Mouse (Mus musculus) adrenal gland, postnatal 14 days (tissue): Measurements from ENCODE around the gene Nalcn. TPM values are rescaled to one million over a fixed set of nuclear protein-coding genes. Genes with fewer than 3 reads are reported as not detected.
"Not testable (repeated sequence)": the region's sequence is repeated elsewhere in the genome, so short reads cannot be mapped to it uniquely, and the experiment has no call there.

Source experiments
- DNase-seq: peaks from one replicate; pipeline ENCODE4 v3.0.0; 2021; ENCODE audit warnings: mixed read lengths
- long read RNA-seq, 2 experiments: library from polyadenylated mRNA; stranded (forward); transcript quantifications; one replicate each; pipeline ENCODE4 v2.0.0; 2021
- total RNA-seq: library from RNA; stranded (reverse); gene quantifications from 2 replicates; pipeline ENCODE4 v1.2.3, GENCODE M21; 2021

The Nalcn gene
- 4.9 and 5.1 TPM in 2 replicates for total RNA-seq
- long read RNA-seq, experiment 1, result 0 reads
- long read RNA-seq, experiment 2, partial matches to known transcripts, result 1 of 1 reads
- long read RNA-seq, experiment 2, other reads (novel, unspliced or antisense), result 0 of 1 reads

GRCm38 (mm10) chr14:123626501-123627179, at the start of gene Nalcn:
Nalcn (minus strand) TSS chr14:123627144.
- peak; percentile 46 for DNase-seq

GRCm38 (mm10) chr14:123671076-123671475, 44.1 kb upstream of the Nalcn start:
- not testable (repeated sequence) for DNase-seq

- DNase-seq, result no peak
Observed at GRCm38 (mm10) chr14:123664451-123664850, 37.5 kb upstream of the Nalcn start.

- DNase-seq, result no peak
Observed at GRCm38 (mm10) chr14:123663206-123663605, 36.3 kb upstream of the Nalcn start.

- peak; percentile 6 for DNase-seq
Observed at GRCm38 (mm10) chr14:123662386-123662785, 35.4 kb upstream of the Nalcn start.

GRCm38 (mm10) chr14:123661091-123661491, 34.1 kb upstream of the Nalcn start:
- peak; percentile 65 for DNase-seq

GRCm38 (mm10) chr14:123659921-123660385, 33.0 kb upstream of the Nalcn start, which contains the start of gene Itgbl1:
Itgbl1 (plus strand) TSS chr14:123659971.
- DNase-seq, result peak; percentile 7

GRCm38 (mm10) chr14:123627180-123627562, 227 bp upstream of the Nalcn start:
- DNase-seq, result no peak

GRCm38 (mm10) chr14:123622969-123623368, 4.0 kb downstream of the Nalcn start:
- no peak for DNase-seq

- DNase-seq, result peak; percentile 6
Observed at GRCm38 (mm10) chr14:123595265-123595664, 31.7 kb downstream of the Nalcn start.

GRCm38 (mm10) chr14:123587412-123587811, 39.5 kb downstream of the Nalcn start:
- no peak for DNase-seq

GRCm38 (mm10) chr14:123582433-123582832, 44.5 kb downstream of the Nalcn start:
- no peak for DNase-seq

- DNase-seq, result peak; percentile 43
Observed at GRCm38 (mm10) chr14:123575356-123575755, 51.6 kb downstream of the Nalcn start.

GRCm38 (mm10) chr14:123574936-123575335, 52.0 kb downstream of the Nalcn start:
- no peak for DNase-seq

GRCm38 (mm10) chr14:123566599-123566998, 60.3 kb downstream of the Nalcn start:
- DNase-seq, result no peak

GRCm38 (mm10) chr14:123555533-123555932, 71.4 kb downstream of the Nalcn start:
- no peak for DNase-seq

- no peak for DNase-seq
Observed at GRCm38 (mm10) chr14:123554936-123555335, 72.0 kb downstream of the Nalcn start.

- peak; percentile 12 for DNase-seq
Observed at GRCm38 (mm10) chr14:123542362-123542761, 84.6 kb downstream of the Nalcn start.

GRCm38 (mm10) chr14:123535636-123536035, 91.3 kb downstream of the Nalcn start:
- no peak for DNase-seq

GRCm38 (mm10) chr14:123533000-123533399, 93.9 kb downstream of the Nalcn start:
- DNase-seq, result no peak

GRCm38 (mm10) chr14:123531271-123531670, 95.7 kb downstream of the Nalcn start:
- peak; percentile 15 for DNase-seq

GRCm38 (mm10) chr14:123529143-123529542, 97.8 kb downstream of the Nalcn start:
- no peak for DNase-seq

- peak; percentile 16 for DNase-seq
Observed at GRCm38 (mm10) chr14:123513376-123514141, 113.4 kb downstream of the Nalcn start.
